Mouse (Mus musculus): ENCODE data around the gene Acbd7.

Acbd7 gene

GRCm38 (mm10) chr2:3335611-3336301, at the start of gene Acbd7:
Gene Acbd7, plus strand, starts transcription at chr2:3336168.
- DNase-seq: peak; percentile 68

- DNase-seq: no peak
Observed at GRCm38 (mm10) chr2:3286243-3286642, 49.7 kb upstream of the Acbd7 start.

GRCm38 (mm10) chr2:3289581-3289980, 46.4 kb upstream of the Acbd7 start:
- DNase-seq: no peak

- no peak for DNase-seq
Observed at GRCm38 (mm10) chr2:3292170-3292569, 43.8 kb upstream of the Acbd7 start.

GRCm38 (mm10) chr2:3295826-3296225, 40.1 kb upstream of the Acbd7 start:
- no peak for DNase-seq

GRCm38 (mm10) chr2:3305426-3306025, 30.4 kb upstream of the Acbd7 start:
- no peak for DNase-seq

GRCm38 (mm10) chr2:3323132-3323531, 12.8 kb upstream of the Acbd7 start:
- no peak for DNase-seq

- DNase-seq: no peak
Observed at GRCm38 (mm10) chr2:3324381-3325130, 11.4 kb upstream of the Acbd7 start.

GRCm38 (mm10) chr2:3326547-3326946, 9.4 kb upstream of the Acbd7 start:
- DNase-seq: no peak

GRCm38 (mm10) chr2:3327351-3327750, 8.6 kb upstream of the Acbd7 start:
- DNase-seq: peak; percentile 36

GRCm38 (mm10) chr2:3331071-3331703, 4.8 kb upstream of the Acbd7 start:
- DNase-seq: no peak

GRCm38 (mm10) chr2:3332056-3332455, 3.9 kb upstream of the Acbd7 start:
- DNase-seq: no peak

GRCm38 (mm10) chr2:3332484-3333242, 3.3 kb upstream of the Acbd7 start, which contains the start of gene Rpp38:
Gene Rpp38, minus strand, starts transcription at chr2:3332643.
- DNase-seq: peak; percentile 99

GRCm38 (mm10) chr2:3333761-3334160, 2.2 kb upstream of the Acbd7 start:
- DNase-seq: no peak

GRCm38 (mm10) chr2:3348422-3348821, 12.5 kb downstream of the Acbd7 start:
- DNase-seq: no peak

- DNase-seq: no peak
Observed at GRCm38 (mm10) chr2:3348919-3349318, 13.0 kb downstream of the Acbd7 start.

GRCm38 (mm10) chr2:3353160-3353559, 17.2 kb downstream of the Acbd7 start:
- no peak for DNase-seq

GRCm38 (mm10) chr2:3355793-3356192, 19.8 kb downstream of the Acbd7 start:
- no peak for DNase-seq

- DNase-seq: no peak
Observed at GRCm38 (mm10) chr2:3356311-3356710, 20.3 kb downstream of the Acbd7 start.

- DNase-seq: no peak
Observed at GRCm38 (mm10) chr2:3357887-3358286, 21.9 kb downstream of the Acbd7 start.

GRCm38 (mm10) chr2:3361067-3361466, 25.1 kb downstream of the Acbd7 start:
- DNase-seq: no peak

- no peak for DNase-seq
Observed at GRCm38 (mm10) chr2:3365127-3365526, 29.2 kb downstream of the Acbd7 start.

All from kidney, adult 11 months (tissue).